Mouse (Mus musculus) embryo, embryonic 11.5 days (tissue): ENCODE measurements around the gene Cbarp.

Source experiments
- DNase-seq: peaks from one replicate; pipeline ENCODE4 v3.0.0-alpha.2; 2012; ENCODE audit warnings: low read depth, low spot score

Cbarp gene

GRCm38 (mm10) chr10:80157141-80157929 is 16.7 kb upstream of the Cbarp start:
- DNase-seq, result no peak

DNA sequence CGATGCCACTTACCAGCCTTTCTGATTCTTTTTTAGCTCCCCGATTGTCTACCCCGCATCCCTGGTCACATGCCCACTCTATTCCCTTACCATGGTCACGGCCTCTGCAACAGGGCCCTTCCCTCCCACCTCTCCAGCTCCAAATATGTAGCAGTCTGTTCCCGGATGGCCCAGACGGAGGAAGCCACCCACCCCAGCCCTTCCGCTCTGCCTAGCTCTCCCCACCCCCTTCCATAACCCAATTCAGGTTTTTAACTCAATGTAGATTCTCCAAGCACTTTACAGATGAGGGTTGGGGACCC is 16.1 kb upstream of the Cbarp start:
- no peak for DNase-seq

GRCm38 (mm10) chr10:80156002-80156751 is 15.5 kb upstream of the Cbarp start:
- no peak for DNase-seq

DNA sequence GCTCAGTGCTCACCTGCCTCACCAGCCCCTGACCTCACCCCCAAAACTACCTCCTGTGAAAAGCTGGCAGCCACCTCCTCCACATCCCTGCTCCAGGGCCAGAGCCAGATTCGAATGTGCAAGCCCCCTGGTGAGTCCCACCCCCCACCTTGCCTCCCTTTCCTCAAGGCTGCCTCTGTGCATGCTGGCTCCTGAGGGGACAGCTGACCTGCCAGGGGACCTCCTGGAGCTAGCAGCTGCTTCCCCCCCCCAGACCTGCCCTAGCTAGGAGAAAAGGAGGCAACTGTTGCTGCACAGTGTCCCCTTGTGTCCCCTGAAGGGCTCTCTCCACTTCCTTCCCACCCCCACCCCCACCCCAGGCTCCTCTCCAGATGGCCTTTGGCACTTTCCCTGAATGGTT is 14.6 kb upstream of the Cbarp start:
- no peak for DNase-seq

DNA sequence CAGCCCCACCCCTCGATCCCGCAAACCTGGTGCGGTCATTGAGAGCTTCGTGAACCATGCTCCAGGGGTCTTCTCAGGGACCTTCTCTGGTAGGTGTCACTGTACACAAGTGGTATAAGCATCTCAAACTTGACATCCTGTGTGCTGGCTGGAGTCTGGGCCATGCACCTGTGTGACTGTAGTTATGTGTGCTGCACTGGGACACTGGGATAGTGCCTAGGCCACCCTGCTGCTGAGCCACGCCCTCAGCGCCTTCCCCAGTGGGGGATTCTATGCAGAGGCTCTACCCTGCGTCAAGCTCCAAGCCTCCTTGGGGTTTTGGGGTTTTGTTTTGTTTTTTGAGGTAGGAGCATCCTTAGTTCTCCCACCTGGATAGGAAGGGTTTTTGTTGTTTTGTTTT is 13.7 kb upstream of the Cbarp start:
- no peak for DNase-seq

- DNase-seq, result no peak
These were observed 13.1 kb upstream of the Cbarp start for GRCm38 (mm10) chr10:80153713-80154112.

DNA sequence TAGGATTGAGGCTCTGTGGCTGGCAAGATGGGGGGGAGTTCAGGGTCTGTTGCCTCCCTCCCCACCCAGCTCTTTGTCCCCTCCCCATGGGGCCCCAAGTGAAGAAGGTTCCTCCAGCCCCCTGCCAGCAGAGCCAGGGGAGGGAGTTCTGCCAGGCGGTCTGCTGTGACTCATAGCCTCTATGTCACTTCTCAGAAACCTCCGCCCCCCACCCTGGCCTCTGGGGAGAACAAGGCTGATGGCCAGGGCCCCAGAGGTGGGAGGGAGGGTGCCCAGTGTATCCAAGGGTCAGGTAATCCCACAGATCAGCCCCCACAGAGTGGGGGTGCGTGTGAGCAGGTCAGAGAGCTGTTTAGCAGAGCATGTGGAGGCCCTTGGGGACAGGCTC is 12.2 kb upstream of the Cbarp start:
- DNase-seq, result no peak

DNA sequence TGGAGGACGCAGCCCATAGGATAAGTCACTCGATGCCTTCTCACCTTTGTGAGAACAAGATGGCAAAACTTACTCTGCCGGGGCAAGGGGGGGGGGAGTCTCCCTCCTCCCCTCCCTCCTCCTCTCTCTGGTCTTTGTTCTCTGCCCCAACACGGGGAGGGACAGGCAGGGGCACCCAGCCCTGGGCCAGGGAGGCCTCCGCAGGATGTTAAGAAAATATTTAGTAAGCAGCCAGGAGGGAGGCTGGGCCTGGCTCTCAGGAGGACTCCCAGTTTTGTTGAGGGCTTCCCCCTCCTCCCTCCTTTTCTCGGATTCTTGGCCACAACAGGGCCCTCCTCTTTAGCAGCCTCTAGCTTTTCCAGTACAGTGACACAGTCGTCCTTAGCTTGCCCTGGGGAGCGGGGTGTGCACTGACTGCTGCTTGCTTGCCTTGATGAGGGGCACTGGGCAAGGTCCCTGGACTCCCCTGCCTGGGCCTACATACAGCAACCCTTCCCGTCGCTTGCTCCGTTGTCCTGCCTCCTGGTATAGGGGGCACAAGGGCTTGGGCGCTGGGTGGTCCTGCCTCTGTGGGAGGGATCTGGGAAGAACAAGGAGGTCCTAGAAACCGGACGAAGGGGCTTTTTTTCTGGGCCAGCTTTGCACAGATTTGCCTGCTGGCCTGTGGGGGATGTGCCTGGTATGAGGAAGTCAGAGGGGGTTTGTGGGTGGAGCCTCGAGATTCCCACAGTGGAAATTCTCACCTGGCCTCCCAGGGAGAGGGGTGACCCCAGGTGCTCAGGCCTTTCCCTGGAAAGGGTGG is 11.6 kb upstream of the Cbarp start:
- no peak for DNase-seq

GRCm38 (mm10) chr10:80151211-80152034 is 10.8 kb upstream of the Cbarp start:
- DNase-seq, result no peak

DNA sequence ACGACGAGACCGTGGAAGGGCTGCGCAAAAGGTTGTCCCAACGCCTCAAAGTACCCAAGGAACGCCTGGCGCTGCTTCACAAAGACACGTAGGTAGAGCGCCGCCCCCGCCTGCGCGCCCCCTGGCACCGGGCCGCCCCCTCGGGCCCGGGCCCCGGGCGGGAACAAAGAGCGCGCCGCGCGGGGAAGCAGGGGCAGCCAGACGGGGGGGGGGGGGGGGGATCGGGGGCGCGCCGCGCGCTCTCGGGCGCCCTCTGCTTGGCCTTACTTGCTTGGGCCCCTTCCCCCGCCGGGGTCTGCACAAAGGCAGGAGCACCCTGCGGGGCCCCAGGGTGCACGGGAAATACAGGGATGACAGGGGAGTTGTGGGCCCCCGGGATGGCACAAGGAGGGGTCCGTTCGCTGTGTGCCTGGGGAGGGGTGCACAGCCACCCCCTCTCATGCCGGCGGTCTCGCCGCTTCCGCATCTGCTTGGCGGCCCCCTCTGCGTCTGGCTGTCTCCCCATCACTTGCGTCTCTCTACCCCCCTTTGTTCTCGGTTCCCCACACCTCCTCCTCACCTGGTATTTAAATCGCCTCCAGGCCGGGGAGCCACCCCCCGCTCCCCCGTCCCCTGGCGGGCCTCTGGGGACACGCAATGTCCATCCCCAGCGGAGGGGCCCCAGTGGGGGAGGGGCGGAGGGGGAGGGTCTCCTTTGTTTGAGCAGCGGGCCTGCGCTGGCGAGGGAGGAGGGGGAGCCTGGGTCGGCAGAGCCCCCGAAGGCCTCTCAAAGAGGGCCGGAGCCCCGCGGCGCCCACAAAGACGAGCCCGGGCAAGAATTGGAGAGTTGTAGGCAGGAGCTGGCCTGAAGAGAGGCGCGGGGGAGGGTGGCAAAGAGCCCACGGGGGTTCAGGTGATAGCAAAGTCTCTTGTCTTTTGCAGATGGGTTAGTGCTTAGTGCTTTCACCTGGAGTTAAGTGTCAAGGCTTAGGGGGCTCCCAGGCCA is 9.9 kb upstream of the Cbarp start:
- peak; percentile 77 for DNase-seq

DNA sequence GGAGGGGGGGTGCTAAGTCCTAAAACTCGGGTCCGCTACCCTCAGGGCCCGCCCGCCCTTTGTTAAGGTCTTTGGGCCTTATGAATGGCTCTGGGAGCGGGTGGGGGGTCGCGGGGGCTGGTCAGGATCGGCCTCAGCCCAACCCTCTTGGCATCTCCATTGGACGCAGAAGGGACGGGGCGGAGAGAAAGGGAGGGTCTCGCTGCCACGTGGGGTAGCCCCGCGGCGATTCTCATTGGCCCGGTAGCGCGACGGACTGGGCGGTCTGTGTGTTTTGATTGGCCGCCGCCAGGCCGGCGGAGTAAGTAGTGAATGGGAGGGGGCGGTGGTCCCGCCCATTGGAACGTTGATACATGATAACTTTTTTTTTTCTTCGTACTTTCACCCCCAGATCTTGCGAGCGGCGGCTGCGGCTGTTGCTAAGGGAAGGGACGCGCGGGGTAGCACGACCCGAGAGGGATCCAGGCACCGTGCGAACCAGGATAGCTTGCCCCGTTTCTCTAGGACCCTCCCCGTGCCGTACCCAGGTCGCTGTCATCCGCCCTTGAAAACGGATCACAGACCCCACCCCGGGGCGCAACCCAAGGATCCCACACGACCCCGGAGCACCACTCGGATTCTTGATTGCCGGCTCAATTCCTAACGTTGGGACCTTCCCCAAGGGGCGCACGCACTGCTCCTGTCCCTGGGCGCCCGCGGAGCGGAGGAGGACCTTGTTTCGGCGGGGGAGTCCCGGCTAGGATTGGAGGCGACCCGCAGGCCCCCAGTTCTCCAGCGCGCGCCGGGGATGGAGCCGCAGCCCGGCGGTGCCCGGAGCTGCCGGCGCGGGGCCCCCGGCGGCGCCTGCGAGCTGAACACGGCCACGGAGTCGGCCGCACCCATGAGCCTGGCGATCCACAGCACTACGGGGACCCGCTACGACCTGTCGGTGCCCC is 8.9 kb upstream of the Cbarp start:
- DNase-seq, result peak; percentile 96

GRCm38 (mm10) chr10:80148610-80149290 is 8.1 kb upstream of the Cbarp start:
- peak; percentile 87 for DNase-seq

- DNase-seq, result no peak
These were observed 7.3 kb upstream of the Cbarp start, which contains the start of gene Midn for GRCm38 (mm10) chr10:80147719-80148601. Gene Midn, plus strand, starts transcription at chr10:80148272.

GRCm38 (mm10) chr10:80147146-80147718 is 6.6 kb upstream of the Cbarp start:
- no peak for DNase-seq

GRCm38 (mm10) chr10:80146568-80147011 is 6.0 kb upstream of the Cbarp start:
- no peak for DNase-seq

- no peak for DNase-seq
These were observed 5.3 kb upstream of the Cbarp start for GRCm38 (mm10) chr10:80145896-80146295.
